Mouse (Mus musculus): ENCODE measurements at regions not wholly inside any gene's neighbourhood (a gene's known extent, or its start where the extent isn't known, plus 50 kb on each side); places are given as distances from the start of the nearest gene placed in this dataset.
A peak's percentile ranks its signal among the peaks of the same experiment; 100 is the strongest.

- Histone ChIP-seq H3K27ac (replicated peaks) (no peak overlapping the region), H3K36me3 (no peaks in the 10 kb centered on the region), H3K4me2 (peak overlapping the region; percentile 41), H3K9ac (no peak overlapping the region), H3K9me3 (no peaks in the 10 kb centered on the region), H3K4me1 (replicated peaks) (peaks cover 5% of the 10 kb centered on the region; the same call in 1 of the 2 replicates), H3K27me3 (0 out of 2 replicates have a peak, but pooled peaks cover 3% of the 10 kb centered on the region), H3K4me3 (no peak overlapping the region; the same call in 1 of the 2 replicates)
- ATAC-seq (ENCODE audit: low FRiP score, low read depth) = peak; percentile 33; the same call in 1 of the 2 replicates
- 69% methylated on average over 6 of the region's 6 CpGs for WGBS
Measured at GRCm38 (mm10) chr1:57083540-57084083, 105.2 kb upstream of the Satb2 start.

DNA sequence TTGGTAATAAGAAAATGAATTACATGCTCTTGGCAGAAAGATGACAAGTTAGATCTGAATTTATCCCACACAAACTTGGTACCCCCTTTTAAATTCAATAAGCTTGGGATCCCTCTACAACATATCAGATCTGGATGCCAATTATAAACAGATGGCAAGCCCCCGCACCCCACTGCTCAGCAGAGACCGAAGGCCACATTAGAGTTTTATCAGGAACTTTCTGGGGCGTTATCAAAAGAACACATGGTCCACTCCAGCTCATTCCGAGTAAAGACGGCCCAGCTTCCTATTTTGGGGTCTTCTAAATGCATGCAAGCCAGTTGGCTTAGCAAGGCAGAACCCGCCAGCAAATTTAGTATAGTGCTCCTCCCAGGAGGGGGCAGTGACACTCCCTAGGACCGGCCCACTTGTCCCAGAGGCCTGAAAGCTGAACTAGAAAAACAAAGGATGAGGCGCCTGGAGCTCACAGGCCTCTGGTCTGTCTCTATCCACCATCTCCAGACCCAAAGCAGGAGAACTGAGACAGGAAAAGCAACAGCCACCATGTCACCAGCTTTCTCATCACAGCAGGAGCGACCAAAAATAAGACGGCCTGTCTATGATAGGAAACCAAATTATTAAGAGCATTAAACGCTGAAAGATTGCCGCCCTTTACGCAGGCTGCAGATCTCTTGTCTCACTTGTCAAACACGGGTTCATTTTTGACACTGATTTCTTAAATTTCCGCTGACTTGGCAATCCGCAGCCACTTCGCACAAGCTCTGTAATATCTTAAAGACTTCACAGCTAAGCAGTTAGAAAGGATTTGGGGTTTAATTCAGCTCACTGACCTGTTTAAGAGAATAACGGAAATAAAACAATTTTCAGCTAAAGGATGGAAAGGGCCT is 117.2 kb upstream of the Satb2 start:
- no peaks in the 10 kb centered on the region for H3K36me3 ChIP-seq
- H3K4me1 ChIP-seq (replicated peaks) = no peaks in the 10 kb centered on the region
- H3K4me2 ChIP-seq = no peak overlapping the region
- ATAC-seq (ENCODE audit: low FRiP score, low read depth) = no peak
- no peak overlapping the region for H3K4me3 ChIP-seq
- no peak overlapping the region for H3K27ac ChIP-seq (replicated peaks)
- H3K9ac ChIP-seq = no peak overlapping the region
- no peaks in the 10 kb centered on the region for H3K27me3 ChIP-seq
- H3K9me3 ChIP-seq = no peaks in the 10 kb centered on the region
- WGBS = 70% methylated on average over 18 of the region's 18 CpGs

- H3K4me3 ChIP-seq = no peak overlapping the region
- ATAC-seq (ENCODE audit: low FRiP score, low read depth) = no peak
Measured at GRCm38 (mm10) chr1:57096248-57096600, 117.8 kb upstream of the Satb2 start.

GRCm38 (mm10) chr1:57096740-57097139 is 118.3 kb upstream of the Satb2 start:
- Histone ChIP-seq H3K9ac (no peak overlapping the region), H3K4me1 (replicated peaks) (no peaks in the 10 kb centered on the region), H3K4me2 (no peak overlapping the region), H3K36me3 (no peaks in the 10 kb centered on the region), H3K9me3 (no peaks in the 10 kb centered on the region), H3K27ac (replicated peaks) (no peak overlapping the region), H3K27me3 (no peaks in the 10 kb centered on the region), H3K4me3 (no peak overlapping the region)
- ATAC-seq (ENCODE audit: low FRiP score, low read depth) = no peak
- WGBS = 70% methylated on average over 8 of the region's 8 CpGs

More at GRCm38 (mm10) chr1:57096248-57096600, 117.8 kb upstream of the Satb2 start:
- no peak overlapping the region for H3K27ac ChIP-seq (replicated peaks)
- H3K36me3 ChIP-seq = no peaks in the 10 kb centered on the region
- WGBS = 66% methylated on average over 4 of the region's 4 CpGs
- no peaks in the 10 kb centered on the region for H3K4me1 ChIP-seq (replicated peaks)
- no peak overlapping the region for H3K4me2 ChIP-seq
- H3K9ac ChIP-seq = no peak overlapping the region
- no peaks in the 10 kb centered on the region for H3K27me3 ChIP-seq
- H3K9me3 ChIP-seq = no peaks in the 10 kb centered on the region

- H3K27me3 ChIP-seq = no peaks in the 10 kb centered on the region
- no peak overlapping the region for H3K4me3 ChIP-seq
- no peak overlapping the region for H3K4me2 ChIP-seq
- H3K9me3 ChIP-seq = no peaks in the 10 kb centered on the region
- no peaks in the 10 kb centered on the region for H3K36me3 ChIP-seq
- WGBS = 51% methylated on average over 2 of the region's 2 CpGs
- ATAC-seq (ENCODE audit: low FRiP score, low read depth) = no peak
- H3K9ac ChIP-seq = no peak overlapping the region
- no peaks in the 10 kb centered on the region for H3K4me1 ChIP-seq (replicated peaks)
- no peak overlapping the region for H3K27ac ChIP-seq (replicated peaks)
Measured at GRCm38 (mm10) chr1:57100614-57101013, 122.2 kb upstream of the Satb2 start.

GRCm38 (mm10) chr1:57107308-57107707 is 128.9 kb upstream of the Satb2 start:
- ATAC-seq (ENCODE audit: low FRiP score, low read depth) = no peak
- Histone ChIP-seq H3K9me3 (no peaks in the 10 kb centered on the region), H3K9ac (no peak overlapping the region), H3K4me1 (replicated peaks) (no peaks in the 10 kb centered on the region), H3K4me3 (no peak overlapping the region), H3K36me3 (no peaks in the 10 kb centered on the region), H3K27ac (replicated peaks) (no peak overlapping the region), H3K27me3 (no peaks in the 10 kb centered on the region), H3K4me2 (no peak overlapping the region)
- WGBS = 67% methylated on average over 10 of the region's 10 CpGs

DNA sequence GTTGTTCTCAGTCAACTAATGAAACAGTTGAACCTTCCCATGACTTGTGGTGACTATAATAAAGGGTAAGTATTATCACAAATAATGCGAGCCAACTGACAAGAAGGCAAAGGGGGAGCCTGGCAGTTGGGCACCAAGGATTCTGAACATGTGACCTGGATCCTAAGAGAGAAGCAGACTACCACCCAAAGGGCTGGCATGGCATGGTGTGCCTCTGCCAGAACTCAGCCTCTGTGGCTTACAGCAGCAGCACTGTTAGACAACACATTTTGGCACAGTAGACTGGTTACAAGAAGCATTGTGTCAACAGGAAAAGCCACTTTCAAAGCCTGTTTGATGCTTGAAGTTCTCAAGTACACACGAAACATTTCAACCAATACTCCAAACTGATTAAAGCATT is 142.2 kb upstream of the Satb2 start:
- no peak overlapping the region for H3K4me2 ChIP-seq
- no peak overlapping the region for H3K27ac ChIP-seq (replicated peaks)
- no peaks in the 10 kb centered on the region for H3K27me3 ChIP-seq
- no peaks in the 10 kb centered on the region for H3K9me3 ChIP-seq
- no peaks in the 10 kb centered on the region for H3K4me1 ChIP-seq (replicated peaks)
- H3K4me3 ChIP-seq = no peak overlapping the region
- 79% methylated on average over 2 of the region's 2 CpGs for WGBS
- no peak overlapping the region for H3K9ac ChIP-seq
- ATAC-seq (ENCODE audit: low FRiP score, low read depth) = no peak
- no peaks in the 10 kb centered on the region for H3K36me3 ChIP-seq

DNA sequence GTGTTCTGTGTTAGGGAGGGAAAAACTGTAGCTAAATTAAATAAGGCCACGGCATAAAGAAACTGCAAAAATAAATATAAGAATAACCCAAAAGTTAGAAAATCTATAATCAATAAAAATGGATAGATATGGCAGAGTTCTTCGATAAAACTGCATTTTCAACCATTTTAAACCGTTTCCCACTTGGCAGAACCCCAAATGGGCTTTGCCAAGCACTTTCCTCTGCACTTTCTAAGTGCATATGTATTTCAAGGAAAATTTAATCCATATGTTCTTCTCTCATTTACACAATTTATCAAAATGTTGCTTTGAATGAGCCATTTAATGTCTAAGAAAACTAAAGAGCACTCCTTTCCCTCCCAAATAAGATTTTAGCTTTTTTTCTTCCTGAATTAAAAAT is 165.7 kb upstream of the Satb2 start:
- Histone ChIP-seq H3K36me3 (no peaks in the 10 kb centered on the region), H3K9ac (no peak overlapping the region), H3K4me1 (replicated peaks) (no peaks in the 10 kb centered on the region), H3K27me3 (no peaks in the 10 kb centered on the region), H3K4me2 (no peak overlapping the region), H3K9me3 (no peaks in the 10 kb centered on the region), H3K27ac (replicated peaks) (no peak overlapping the region), H3K4me3 (no peak overlapping the region)
- ATAC-seq (ENCODE audit: low FRiP score, low read depth) = no peak
- whole genome bisulfite sequencing = 91% methylated on average over 3 of the region's 3 CpGs

DNA sequence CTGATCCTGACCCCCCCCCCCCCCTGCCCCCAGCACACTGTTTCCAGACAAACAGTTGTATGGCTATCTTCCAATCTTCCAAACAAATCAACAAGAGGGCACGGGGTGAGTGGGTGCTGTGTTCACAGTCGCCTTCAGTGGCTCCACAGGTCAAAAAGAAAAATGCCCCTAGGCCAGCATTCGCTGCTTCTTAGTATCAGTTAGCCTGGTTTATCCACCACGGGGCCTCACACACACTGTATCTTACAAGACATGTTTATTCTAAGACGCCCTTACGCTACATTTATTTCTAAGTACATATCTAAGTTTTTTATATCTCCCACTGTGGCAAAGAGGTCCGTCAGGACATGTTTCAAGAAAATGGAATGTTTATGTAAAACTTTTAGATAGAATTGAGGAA is 177.4 kb upstream of the Satb2 start:
- no peaks in the 10 kb centered on the region for H3K4me1 ChIP-seq (replicated peaks)
- H3K4me3 ChIP-seq = no peak overlapping the region
- H3K9me3 ChIP-seq = no peaks in the 10 kb centered on the region
- WGBS = 89% methylated on average over 7 of the region's 7 CpGs
- no peaks in the 10 kb centered on the region for H3K36me3 ChIP-seq
- ATAC-seq (ENCODE audit: low FRiP score, low read depth) = no peak
- H3K9ac ChIP-seq = no peak overlapping the region
- H3K27me3 ChIP-seq = no peaks in the 10 kb centered on the region
- no peak overlapping the region for H3K27ac ChIP-seq (replicated peaks)
- H3K4me2 ChIP-seq = no peak overlapping the region

DNA sequence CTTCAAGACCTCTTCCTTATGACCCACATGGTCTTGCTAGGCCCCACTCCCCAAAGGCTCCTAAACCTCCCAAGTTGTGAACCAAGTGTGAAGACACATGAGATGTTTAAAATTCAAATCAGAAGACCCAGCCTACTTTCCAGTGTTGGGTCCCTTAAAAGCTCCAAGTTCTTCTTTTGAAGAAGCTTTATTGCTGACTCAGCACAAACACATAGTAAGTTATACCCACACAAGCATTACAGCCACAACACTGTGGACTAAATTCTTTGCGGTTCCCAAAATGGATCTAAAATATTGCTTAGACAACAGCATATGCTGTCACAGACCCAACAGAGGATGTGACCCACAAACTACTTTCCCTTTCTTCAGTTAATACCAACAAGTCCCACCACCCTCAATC is 186.0 kb upstream of the Satb2 start:
- no peaks in the 10 kb centered on the region for H3K36me3 ChIP-seq
- ATAC-seq (ENCODE audit: low FRiP score, low read depth) = no peak
- H3K9ac ChIP-seq = no peak overlapping the region
- no peak overlapping the region for H3K4me2 ChIP-seq
- no peaks in the 10 kb centered on the region for H3K27me3 ChIP-seq
- no peaks in the 10 kb centered on the region for H3K4me1 ChIP-seq (replicated peaks)
- no peaks in the 10 kb centered on the region for H3K9me3 ChIP-seq
- no peak overlapping the region for H3K4me3 ChIP-seq
- no peak overlapping the region for H3K27ac ChIP-seq (replicated peaks)
- whole genome bisulfite sequencing = 98% methylated on average over 1 of the region's 1 CpGs

DNA sequence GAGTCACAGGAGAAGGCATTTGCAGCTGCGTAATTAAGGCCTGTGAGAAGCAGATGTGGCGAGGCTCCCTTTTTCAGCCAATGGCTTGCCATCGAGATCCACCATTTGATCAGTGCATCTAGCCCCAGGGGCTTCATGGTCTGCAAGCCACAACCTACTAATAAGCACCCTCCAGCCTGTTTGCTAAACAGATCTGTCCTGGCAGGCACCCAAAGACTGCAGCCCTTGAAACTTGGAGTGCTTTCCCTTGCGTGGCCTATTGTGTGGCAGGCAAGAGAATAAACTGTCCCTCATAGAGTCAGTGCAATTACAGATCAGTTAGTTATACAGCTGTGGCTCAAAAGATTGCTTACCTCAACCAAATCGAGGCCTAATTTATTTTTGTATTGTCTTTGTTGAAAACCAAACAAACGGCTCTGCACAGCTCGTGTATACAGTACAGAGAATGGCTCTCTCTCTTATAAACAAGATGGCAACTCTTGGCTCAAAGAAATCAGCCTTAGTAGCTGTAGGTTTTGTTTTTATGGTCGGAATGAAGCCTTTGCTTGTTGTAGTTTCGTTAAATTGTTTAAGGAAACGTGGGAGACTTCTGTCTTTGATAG is 195.9 kb upstream of the Satb2 start:
- Histone ChIP-seq H3K36me3 (no peaks in the 10 kb centered on the region), H3K9me3 (no peaks in the 10 kb centered on the region), H3K9ac (no peak overlapping the region), H3K27ac (replicated peaks) (no peak overlapping the region), H3K27me3 (no peaks in the 10 kb centered on the region), H3K4me3 (no peak overlapping the region), H3K4me2 (no peak overlapping the region), H3K4me1 (replicated peaks) (no peaks in the 10 kb centered on the region)
- WGBS = 52% methylated on average over 10 of the region's 10 CpGs
- ATAC-seq (ENCODE audit: low FRiP score, low read depth) = peak; percentile 76; the same call in 1 of the 2 replicates

DNA sequence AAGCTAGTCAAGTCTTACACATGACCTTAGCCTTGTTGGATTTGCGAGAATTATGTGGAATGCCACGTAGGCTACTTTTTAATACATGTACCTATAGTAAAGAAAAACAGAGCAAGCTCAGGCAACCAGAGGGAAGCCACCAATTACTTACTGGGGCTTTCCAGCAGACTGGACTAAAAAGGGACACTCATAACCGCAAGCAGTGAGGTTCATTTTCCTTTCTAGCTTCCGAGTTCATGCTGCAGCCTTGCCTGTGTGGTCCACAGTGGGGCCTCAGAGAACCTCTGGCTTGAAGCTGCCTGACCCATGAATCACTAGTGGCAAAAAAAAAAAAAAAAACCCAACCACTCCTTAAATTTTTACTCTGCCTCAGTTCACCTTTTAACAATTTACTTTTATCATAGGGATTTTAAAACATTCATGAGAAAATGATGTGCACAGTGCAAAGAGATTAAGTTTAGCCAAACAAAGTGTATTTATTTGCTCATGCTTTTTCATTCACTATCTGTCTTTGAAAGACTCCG is 188.6 kb upstream of the 1700066M21Rik start:
- no peaks in the 10 kb centered on the region for H3K27me3 ChIP-seq
- WGBS = 92% methylated on average over 5 of the region's 5 CpGs
- H3K4me2 ChIP-seq = no peak overlapping the region
- H3K4me1 ChIP-seq (replicated peaks) = no peaks in the 10 kb centered on the region
- no peak overlapping the region for H3K27ac ChIP-seq (replicated peaks)
- no peaks in the 10 kb centered on the region for H3K36me3 ChIP-seq
- no peak overlapping the region for H3K9ac ChIP-seq
- no peak overlapping the region for H3K4me3 ChIP-seq
- no peaks in the 10 kb centered on the region for H3K9me3 ChIP-seq
- ATAC-seq (ENCODE audit: low FRiP score, low read depth) = no peak
